Mouse (Mus musculus) heart, postnatal 0 days (tissue): ENCODE measurements around the gene Pfkm. TPM values are rescaled to one million over a fixed set of nuclear protein-coding genes. Genes with fewer than 3 reads are reported as not detected.

Experiments used
- ATAC-seq: fragments of 200-750 bp; cut with Nextera tagmentation; 2 replicates; pipeline ENCODE4 v1.8.0; 2017; ENCODE audit warnings: low read depth, moderate number of reproducible peaks, moderate library complexity; ENCODE audit not compliant: insufficient read depth
- DNase-seq: peaks from one replicate; pipeline ENCODE4 v3.0.0-alpha.2; 2016; ENCODE audit warnings: low spot score
- H3K27ac ChIP-seq: fragments of 300-500 bp; sonication (generic); 2 replicates; pipeline ENCODE4 v1.5.1; 2014; ENCODE audit warnings: low read depth, mild to moderate bottlenecking
- H3K27me3 ChIP-seq: fragments of 300-500 bp; sonication (generic); 2 replicates; pipeline ENCODE4 v1.6.1; 2014; ENCODE audit warnings: low read length, mixed read lengths; ENCODE audit not compliant: control insufficient read depth, insufficient read depth
- H3K36me3 ChIP-seq: fragments of 300-500 bp; sonication (generic); replicated peaks from 2 replicates; pipeline ENCODE4 v1.6.1; 2014; ENCODE audit warnings: low read length, mixed read lengths; ENCODE audit not compliant: control insufficient read depth, insufficient read depth
- H3K4me1 ChIP-seq: fragments of 300-500 bp; sonication (generic); 2 replicates; pipeline ENCODE4 v1.6.1; 2014; ENCODE audit warnings: antibody characterized with exemption; ENCODE audit not compliant: control insufficient read depth, insufficient read depth
- H3K4me2 ChIP-seq: fragments of 300-500 bp; sonication (generic); 2 replicates; pipeline ENCODE4 v1.6.1; 2014; ENCODE audit warnings: low read depth, mild to moderate bottlenecking, low read length, moderate library complexity
- H3K4me3 ChIP-seq: fragments of 300-500 bp; sonication (generic); 2 replicates; pipeline ENCODE4 v1.5.1; 2014; ENCODE audit warnings: low read depth, low read length
- H3K9ac ChIP-seq: fragments of 300-500 bp; sonication (generic); replicated peaks from 2 replicates; pipeline ENCODE4 v1.6.1; 2014; ENCODE audit warnings: low read depth, low read length, mixed read lengths
- H3K9me3 ChIP-seq: fragments of 300-500 bp; sonication (generic); replicated peaks from 2 replicates; pipeline ENCODE4 v1.6.1; 2016; ENCODE audit warnings: low read length; ENCODE audit not compliant: control insufficient read depth
- CTCF ChIP-seq: IDR thresholded peaks from 2 replicates; pipeline ENCODE4 v1.5.1; 2016; ENCODE audit warnings: antibody characterized with exemption, control low read depth, low read depth
- EP300 ChIP-seq: IDR thresholded peaks from 2 replicates; pipeline ENCODE4 v1.6.1; 2016; ENCODE audit warnings: antibody characterized with exemption, low read depth
- WGBS: fragments of 180-500 bp; shearing (Covaris S2); extraction: QIAGEN DNeasy Blood & Tissue Kit; methylation state at CpG from one replicate; pipeline ENCODE4 v1.1.7; 2014; 5-methylcytosine and 5-hydroxymethylcytosine counted together
- polyA plus RNA-seq: library from polyadenylated mRNA; unstranded; fragments of >200 nt; fragmentation: Nextera tagmentation; extraction: Ambion mirVana; gene quantifications from 2 replicates; pipeline ENCODE4 v1.2.1, GENCODE M21; 2015
- total RNA-seq: library from RNA; depleted of rRNA; stranded (reverse); fragments of >200 nt; gene quantifications from 2 replicates; pipeline ENCODE4 v1.2.3, GENCODE M21; 2014; ENCODE audit warnings: low replicate concordance; rRNA removed

Gene Pfkm
- total and polyA plus RNA-seq, 2 experiments from 2014 or later: 213 to 216 TPM

- peaks cover 12% of the 10 kb centered on the region for H3K27me3 ChIP-seq
- H3K4me1 ChIP-seq: no peaks in the 10 kb centered on the region
- H3K9ac ChIP-seq: no peak overlapping the region
- ATAC-seq (no peak), DNase-seq (peak; percentile 55)
- no peaks in the 10 kb centered on the region for H3K9me3 ChIP-seq
- no peaks in the 10 kb centered on the region for H3K36me3 ChIP-seq
- no peak overlapping the region for H3K4me3 ChIP-seq
- TF ChIP-seq CTCF (peak; percentile 68), EP300 (no peak)
- no peak overlapping the region for H3K4me2 ChIP-seq
- no peak overlapping the region for H3K27ac ChIP-seq
- 41% methylated on average over 8 of the region's 8 CpGs for WGBS
These were observed 81.4 kb downstream of the Pfkm start for GRCm38 (mm10) chr15:98173821-98174220.

GRCm38 (mm10) chr15:98177320-98177719, 84.9 kb downstream of the Pfkm start:
- TF ChIP-seq EP300 (no peak), CTCF (no peak)
- DNase-seq: no peak
- no peak for ATAC-seq
- Histone ChIP-seq H3K9ac (no peak overlapping the region), H3K4me3 (no peak overlapping the region), H3K27ac (no peak overlapping the region), H3K4me2 (no peak overlapping the region), H3K4me1 (0 out of 2 replicates have a peak, but pooled peaks cover 8% of the 10 kb centered on the region), H3K9me3 (no peaks in the 10 kb centered on the region), H3K36me3 (no peaks in the 10 kb centered on the region), H3K27me3 (no peaks in the 10 kb centered on the region)
- 66% methylated on average over 3 of the region's 3 CpGs for WGBS

GRCm38 (mm10) chr15:98180567-98181131, 88.3 kb downstream of the Pfkm start:
- TF ChIP-seq EP300 (no peak), CTCF (no peak)
- no peaks in the 10 kb centered on the region for H3K36me3 ChIP-seq
- 0 out of 2 replicates have a peak, but pooled peaks cover 8% of the 10 kb centered on the region for H3K4me1 ChIP-seq
- H3K4me3 ChIP-seq: peak overlapping the region; percentile 50
- peak overlapping the region; percentile 75 for H3K4me2 ChIP-seq
- H3K9me3 ChIP-seq: no peaks in the 10 kb centered on the region
- no peaks in the 10 kb centered on the region for H3K27me3 ChIP-seq
- DNase-seq (no peak), ATAC-seq (no peak)
- peak overlapping the region; percentile 92 for H3K27ac ChIP-seq
- H3K9ac ChIP-seq: peak overlapping the region; percentile 54
- WGBS: 9% methylated on average over 26 of the region's 26 CpGs

- Histone ChIP-seq H3K4me2 (peak overlapping the region; percentile 75), H3K9ac (peak overlapping the region; percentile 54), H3K36me3 (no peaks in the 10 kb centered on the region), H3K4me3 (peak overlapping the region; percentile 50), H3K27ac (peak overlapping the region; percentile 92), H3K4me1 (0 out of 2 replicates have a peak, but pooled peaks cover 8% of the 10 kb centered on the region), H3K9me3 (no peaks in the 10 kb centered on the region), H3K27me3 (no peaks in the 10 kb centered on the region)
- under 1% methylated on average over 30 of the region's 30 CpGs for WGBS
- TF ChIP-seq CTCF: peak; percentile 95
- peak; percentile 81 for TF ChIP-seq EP300
- DNase-seq (peak; percentile 98), ATAC-seq (peak; percentile 97)
These were observed 88.8 kb downstream of the Pfkm start for GRCm38 (mm10) chr15:98181132-98181711.

Other genes with a start within 250 kb of the Pfkm start
- gene Hdac7, start 248.1 kb upstream of the Pfkm start, total RNA-seq: 34.4 and 36.9 TPM in 2 replicates
- 15.6 TPM in 2 replicates for gene Hdac7, start 248.1 kb upstream of the Pfkm start, polyA plus RNA-seq
- 0.15 and 1.7 TPM in 2 replicates for gene Vdr, start 182.0 kb upstream of the Pfkm start, total RNA-seq
- 1.3 and 2.6 TPM in 2 replicates for gene Vdr, start 182.0 kb upstream of the Pfkm start, polyA plus RNA-seq
- 20.3 and 94.1 TPM in 2 replicates for gene Tmem106c, start 128.4 kb upstream of the Pfkm start, total RNA-seq
- 33.1 and 34.3 TPM in 2 replicates for gene Tmem106c, start 128.4 kb upstream of the Pfkm start, polyA plus RNA-seq
- 0.38 and 0.66 TPM in 2 replicates for gene Col2a1, start 87.9 kb upstream of the Pfkm start, total RNA-seq
- gene Col2a1, start 87.9 kb upstream of the Pfkm start, polyA plus RNA-seq: 0.18 and 0.22 TPM in 2 replicates
- 13.3 and 16.7 TPM in 2 replicates for gene Senp1, start 1.2 kb downstream of the Pfkm start, total RNA-seq
- gene Senp1, start 1.2 kb downstream of the Pfkm start, polyA plus RNA-seq: 8.0 and 10.1 TPM in 2 replicates
- 99.6 and 158 TPM in 2 replicates for gene Asb8, start 73.0 kb downstream of the Pfkm start, total RNA-seq
- gene Asb8, start 73.0 kb downstream of the Pfkm start, polyA plus RNA-seq: 95.6 and 111 TPM in 2 replicates
- gene Ccdc184, start 74.6 kb downstream of the Pfkm start, total RNA-seq: 0.92 and 1.9 TPM in 2 replicates
- 0.63 and 0.89 TPM in 2 replicates for gene Ccdc184, start 74.6 kb downstream of the Pfkm start, polyA plus RNA-seq
- gene Olfr288, start 103.0 kb downstream of the Pfkm start, total RNA-seq: not detected in 2 replicates
- not detected in 2 replicates for gene Olfr288, start 103.0 kb downstream of the Pfkm start, polyA plus RNA-seq
- gene Gm44579, start 128.4 kb downstream of the Pfkm start, total RNA-seq: not detected in 2 replicates
- not detected in 2 replicates for gene Gm44579, start 128.4 kb downstream of the Pfkm start, polyA plus RNA-seq
- not detected in 2 replicates for gene Olfr287, start 128.5 kb downstream of the Pfkm start, total RNA-seq
- not detected in 2 replicates for gene Olfr287, start 128.5 kb downstream of the Pfkm start, polyA plus RNA-seq
- not detected in 2 replicates for gene Olfr286, start 141.9 kb downstream of the Pfkm start, total RNA-seq
- gene Olfr286, start 141.9 kb downstream of the Pfkm start, polyA plus RNA-seq: not detected in 2 replicates
- not detected in 2 replicates for gene H1fnt, start 164.7 kb downstream of the Pfkm start, total RNA-seq
- gene H1fnt, start 164.7 kb downstream of the Pfkm start, polyA plus RNA-seq: not detected in 2 replicates
- 2.3 and 3.6 TPM in 2 replicates for gene Zfp641, start 203.6 kb downstream of the Pfkm start, total RNA-seq
- gene Zfp641, start 203.6 kb downstream of the Pfkm start, polyA plus RNA-seq: 1.5 and 1.6 TPM in 2 replicates
- gene Olfr285, start 224.8 kb downstream of the Pfkm start, total RNA-seq: not detected in 2 replicates
- gene Olfr285, start 224.8 kb downstream of the Pfkm start, polyA plus RNA-seq: not detected in 2 replicates
- not detected in 2 replicates for gene Olfr284, start 248.4 kb downstream of the Pfkm start, total RNA-seq
- gene Olfr284, start 248.4 kb downstream of the Pfkm start, polyA plus RNA-seq: not detected in 2 replicates